Mouse (Mus musculus): ENCODE measurements around the gene Slc50a1.

DNA sequence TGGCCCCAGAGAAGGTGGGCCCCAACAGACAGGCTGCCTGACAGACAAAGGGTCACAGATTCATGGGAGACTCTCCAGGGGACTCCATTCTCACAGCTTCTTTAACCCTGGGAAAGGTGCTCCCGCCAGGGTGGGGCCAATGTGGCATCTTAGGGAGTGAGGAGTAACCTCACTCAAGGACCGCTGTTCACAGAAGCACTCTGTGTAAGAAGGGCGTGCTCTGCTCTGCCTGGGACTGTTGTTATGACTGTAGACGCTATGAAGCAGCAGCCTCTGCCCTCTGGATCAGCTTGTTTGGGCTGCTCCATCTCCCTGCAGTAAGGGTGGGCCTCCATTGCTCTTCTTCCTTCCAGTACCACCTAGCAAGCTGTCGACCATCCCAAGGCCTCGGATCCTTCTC is 34.1 kb upstream of the Slc50a1 start:
- TF ChIP-seq POLR2A (IDR thresholded peaks at IDR 0.05; ENCODE audit: low read depth, low read length) (no peak), CTCF (IDR thresholded peaks at IDR 0.05; ENCODE audit: borderline replicate concordance, insufficient read depth, low read length) (no peak)
